Mouse (Mus musculus): ENCODE data around the gene Fgfr2. TPM values are rescaled to one million over a fixed set of nuclear protein-coding genes. Genes with fewer than 3 reads are reported as not detected.
A peak's percentile ranks its signal among the peaks of the same experiment; 100 is the strongest.

The Fgfr2 gene
- polyA plus RNA-seq, 1 experiment from 2014 or later, result 67.0 TPM

GRCm38 (mm10) chr7:133094161-133094560, 29.0 kb downstream of the Fgfr2 start:
- WGBS, result 87% methylated on average over 3 of the region's 3 CpGs
- no peak overlapping the region for H3K4me2 ChIP-seq (replicated peaks)
- no peak overlapping the region for H3K4me3 ChIP-seq (replicated peaks)
- 0 out of 2 replicates have a peak, but pooled peaks cover 5% of the 10 kb centered on the region for H3K36me3 ChIP-seq
- H3K27ac ChIP-seq, result no peak overlapping the region
- no peaks in the 10 kb centered on the region for H3K27me3 ChIP-seq (replicated peaks)
- no peak for ATAC-seq
- no peak overlapping the region for H3K9ac ChIP-seq
- peaks cover 20% of the 10 kb centered on the region for H3K4me1 ChIP-seq (replicated peaks)
- no peaks in the 10 kb centered on the region for H3K9me3 ChIP-seq

GRCm38 (mm10) chr7:133093731-133094130, 29.4 kb downstream of the Fgfr2 start:
- Histone ChIP-seq H3K4me3 (replicated peaks) (no peak overlapping the region), H3K4me2 (replicated peaks) (no peak overlapping the region), H3K27ac (no peak overlapping the region), H3K9me3 (no peaks in the 10 kb centered on the region), H3K4me1 (replicated peaks) (peaks cover 23% of the 10 kb centered on the region), H3K36me3 (0 out of 2 replicates have a peak, but pooled peaks cover 5% of the 10 kb centered on the region), H3K9ac (no peak overlapping the region), H3K27me3 (replicated peaks) (no peaks in the 10 kb centered on the region)
- no peak for ATAC-seq
- 89% methylated on average over 5 of the region's 5 CpGs for WGBS

GRCm38 (mm10) chr7:133090641-133091040, 32.5 kb downstream of the Fgfr2 start:
- H3K4me2 ChIP-seq (replicated peaks), result no peak overlapping the region
- 0 out of 2 replicates have a peak, but pooled peaks cover 5% of the 10 kb centered on the region for H3K36me3 ChIP-seq
- ATAC-seq, result peak; percentile 42; the same call in 1 of the 2 replicates
- no peak overlapping the region for H3K9ac ChIP-seq
- H3K9me3 ChIP-seq, result no peaks in the 10 kb centered on the region
- no peaks in the 10 kb centered on the region for H3K27me3 ChIP-seq (replicated peaks)
- 79% methylated on average over 4 of the region's 4 CpGs for WGBS
- H3K4me3 ChIP-seq (replicated peaks), result no peak overlapping the region
- peaks cover 25% of the 10 kb centered on the region for H3K4me1 ChIP-seq (replicated peaks)
- H3K27ac ChIP-seq, result no peak overlapping the region

- H3K36me3 ChIP-seq, result 0 out of 2 replicates have a peak, but pooled peaks cover 5% of the 10 kb centered on the region
- 73% methylated on average over 11 of the region's 11 CpGs for WGBS
- no peaks in the 10 kb centered on the region for H3K9me3 ChIP-seq
- H3K27ac ChIP-seq, result no peak overlapping the region
- H3K4me2 ChIP-seq (replicated peaks), result no peak overlapping the region
- H3K4me3 ChIP-seq (replicated peaks), result no peak overlapping the region
- 0 out of 2 replicates have a peak overlapping the region, but pooled peaks have one; percentile 3 for H3K9ac ChIP-seq
- ATAC-seq, result no peak
- peaks cover 30% of the 10 kb centered on the region for H3K4me1 ChIP-seq (replicated peaks)
- no peaks in the 10 kb centered on the region for H3K27me3 ChIP-seq (replicated peaks)
Measured at GRCm38 (mm10) chr7:133089621-133090260, 33.4 kb downstream of the Fgfr2 start.

- peak; percentile 49 for ATAC-seq
- peaks cover 32% of the 10 kb centered on the region for H3K4me1 ChIP-seq (replicated peaks)
- WGBS, result 38% methylated on average over 11 of the region's 11 CpGs
- H3K4me2 ChIP-seq (replicated peaks), result peak overlapping the region; percentile 30; the same call in 1 of the 2 replicates
- H3K27ac ChIP-seq, result peak overlapping the region; percentile 77
- H3K9me3 ChIP-seq, result no peaks in the 10 kb centered on the region
- 0 out of 2 replicates have a peak, but pooled peaks cover 5% of the 10 kb centered on the region for H3K36me3 ChIP-seq
- H3K27me3 ChIP-seq (replicated peaks), result no peaks in the 10 kb centered on the region
- no peak overlapping the region for H3K4me3 ChIP-seq (replicated peaks)
- peak overlapping the region; percentile 8; the same call in 1 of the 2 replicates for H3K9ac ChIP-seq
Measured at GRCm38 (mm10) chr7:133088830-133089261, 34.3 kb downstream of the Fgfr2 start.

- no peaks in the 10 kb centered on the region for H3K9me3 ChIP-seq
- H3K9ac ChIP-seq, result peak overlapping the region; percentile 8; the same call in 1 of the 2 replicates
- no peaks in the 10 kb centered on the region for H3K27me3 ChIP-seq (replicated peaks)
- peak overlapping the region; percentile 30; the same call in 1 of the 2 replicates for H3K4me2 ChIP-seq (replicated peaks)
- ATAC-seq, result no peak
- 0 out of 2 replicates have a peak, but pooled peaks cover 5% of the 10 kb centered on the region for H3K36me3 ChIP-seq
- peaks cover 32% of the 10 kb centered on the region for H3K4me1 ChIP-seq (replicated peaks)
- peak overlapping the region; percentile 77 for H3K27ac ChIP-seq
- no peak overlapping the region for H3K4me3 ChIP-seq (replicated peaks)
- WGBS, result 58% methylated on average over 4 of the region's 4 CpGs
Measured at GRCm38 (mm10) chr7:133088411-133088810, 34.7 kb downstream of the Fgfr2 start.

GRCm38 (mm10) chr7:133085408-133085807, 37.7 kb downstream of the Fgfr2 start:
- H3K27ac ChIP-seq, result no peak overlapping the region
- H3K9ac ChIP-seq, result no peak overlapping the region
- no peaks in the 10 kb centered on the region for H3K9me3 ChIP-seq
- H3K4me3 ChIP-seq (replicated peaks), result no peak overlapping the region
- H3K4me2 ChIP-seq (replicated peaks), result no peak overlapping the region
- peaks cover 24% of the 10 kb centered on the region for H3K4me1 ChIP-seq (replicated peaks)
- no peaks in the 10 kb centered on the region for H3K27me3 ChIP-seq (replicated peaks)
- peaks cover 2% of the 10 kb centered on the region; the same call in 1 of the 2 replicates for H3K36me3 ChIP-seq
- 69% methylated on average over 3 of the region's 3 CpGs for whole genome bisulfite sequencing
- ATAC-seq, result no peak

GRCm38 (mm10) chr7:133083936-133084614, 39.1 kb downstream of the Fgfr2 start:
- H3K4me3 ChIP-seq (replicated peaks), result no peak overlapping the region
- H3K27ac ChIP-seq, result no peak overlapping the region
- H3K4me1 ChIP-seq (replicated peaks), result peaks cover 17% of the 10 kb centered on the region
- H3K27me3 ChIP-seq (replicated peaks), result no peaks in the 10 kb centered on the region
- H3K36me3 ChIP-seq, result peaks cover 7% of the 10 kb centered on the region
- 85% methylated on average over 13 of the region's 13 CpGs for WGBS
- no peak overlapping the region for H3K4me2 ChIP-seq (replicated peaks)
- H3K9ac ChIP-seq, result no peak overlapping the region
- no peak for ATAC-seq
- H3K9me3 ChIP-seq, result no peaks in the 10 kb centered on the region

GRCm38 (mm10) chr7:133078929-133079328, 44.2 kb downstream of the Fgfr2 start:
- ATAC-seq, result no peak; the same call in 1 of the 2 replicates
- peaks cover 12% of the 10 kb centered on the region for H3K36me3 ChIP-seq
- H3K27ac ChIP-seq, result no peak overlapping the region
- H3K9me3 ChIP-seq, result no peaks in the 10 kb centered on the region
- H3K4me3 ChIP-seq (replicated peaks), result no peak overlapping the region
- H3K9ac ChIP-seq, result no peak overlapping the region
- H3K4me2 ChIP-seq (replicated peaks), result no peak overlapping the region
- H3K4me1 ChIP-seq (replicated peaks), result 0 out of 2 replicates have a peak, but pooled peaks cover 2% of the 10 kb centered on the region
- WGBS, result 64% methylated on average over 1 of the region's 1 CpGs
- no peaks in the 10 kb centered on the region for H3K27me3 ChIP-seq (replicated peaks)

GRCm38 (mm10) chr7:133074462-133075133, 48.6 kb downstream of the Fgfr2 start:
- H3K4me2 ChIP-seq (replicated peaks), result no peak overlapping the region
- no peak overlapping the region for H3K4me3 ChIP-seq (replicated peaks)
- no peak for ATAC-seq
- no peak overlapping the region for H3K27ac ChIP-seq
- H3K4me1 ChIP-seq (replicated peaks), result 0 out of 2 replicates have a peak, but pooled peaks cover 2% of the 10 kb centered on the region
- no peak overlapping the region for H3K9ac ChIP-seq
- H3K36me3 ChIP-seq, result peaks cover 5% of the 10 kb centered on the region; the same call in 1 of the 2 replicates
- no peaks in the 10 kb centered on the region for H3K9me3 ChIP-seq
- 66% methylated on average over 10 of the region's 10 CpGs for WGBS
- no peaks in the 10 kb centered on the region for H3K27me3 ChIP-seq (replicated peaks)

- no peak for ATAC-seq
- Histone ChIP-seq H3K4me2 (replicated peaks) (no peak overlapping the region), H3K27ac (no peak overlapping the region), H3K9me3 (no peaks in the 10 kb centered on the region), H3K36me3 (0 out of 2 replicates have a peak, but pooled peaks cover 5% of the 10 kb centered on the region), H3K9ac (no peak overlapping the region), H3K4me3 (replicated peaks) (no peak overlapping the region), H3K4me1 (replicated peaks) (no peaks in the 10 kb centered on the region), H3K27me3 (replicated peaks) (no peaks in the 10 kb centered on the region)
- WGBS, result 86% methylated on average over 9 of the region's 9 CpGs
Measured at GRCm38 (mm10) chr7:133073147-133073651, 50.0 kb downstream of the Fgfr2 start.

- Histone ChIP-seq H3K9ac (no peak overlapping the region), H3K4me1 (replicated peaks) (peaks cover 1% of the 10 kb centered on the region; the same call in 1 of the 2 replicates), H3K4me3 (replicated peaks) (no peak overlapping the region), H3K27me3 (replicated peaks) (no peaks in the 10 kb centered on the region), H3K4me2 (replicated peaks) (no peak overlapping the region), H3K9me3 (no peaks in the 10 kb centered on the region), H3K36me3 (0 out of 2 replicates have a peak, but pooled peaks cover 5% of the 10 kb centered on the region), H3K27ac (no peak overlapping the region)
- ATAC-seq, result no peak
- 82% methylated on average over 4 of the region's 4 CpGs for WGBS
Measured at GRCm38 (mm10) chr7:133072535-133072934, 50.6 kb downstream of the Fgfr2 start.
